Mouse (Mus musculus): ENCODE measurements at regions not wholly inside any gene's neighbourhood (a gene's known extent, or its start where the extent isn't known, plus 50 kb on each side); places are given as distances from the start of the nearest gene placed in this dataset.

DNA sequence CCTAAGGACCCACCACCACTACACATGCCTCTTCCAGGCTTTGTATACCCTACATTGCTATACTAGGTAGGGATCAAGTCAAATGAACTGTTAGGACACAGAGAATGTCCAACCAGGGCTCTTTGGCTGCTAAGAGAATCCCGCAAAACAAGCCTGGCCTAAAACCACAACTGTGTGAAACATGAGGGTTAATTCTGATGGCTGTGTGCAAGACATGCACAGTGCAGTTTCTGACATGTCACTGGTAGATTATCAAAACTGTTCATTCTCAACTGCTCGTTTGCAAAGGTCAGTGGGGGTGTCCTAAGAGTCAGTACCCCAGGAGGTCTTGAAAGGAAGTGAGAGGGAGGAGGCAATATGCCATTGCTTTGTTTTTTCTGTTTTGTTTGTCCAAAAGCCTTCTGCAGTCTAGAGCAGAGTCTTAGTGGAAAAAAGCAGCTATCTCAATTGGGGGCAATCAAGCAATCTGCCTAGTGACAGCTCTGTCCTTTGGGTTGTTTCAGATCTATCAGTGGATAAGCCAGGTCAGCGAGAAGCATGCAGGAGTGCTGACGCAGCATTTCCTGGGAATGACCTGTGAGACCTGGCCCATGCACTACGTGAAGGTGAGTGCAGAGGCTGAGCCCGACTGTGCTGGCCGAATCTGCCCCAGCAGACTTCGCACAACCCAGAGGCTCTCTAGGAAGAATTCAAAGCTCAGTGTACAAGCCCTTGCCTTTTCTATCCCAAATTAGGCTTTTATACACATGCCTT, 151.3 kb upstream of the 4933402D24Rik start:
- no peak for DNase-seq (ENCODE audit: low spot score)

DNA sequence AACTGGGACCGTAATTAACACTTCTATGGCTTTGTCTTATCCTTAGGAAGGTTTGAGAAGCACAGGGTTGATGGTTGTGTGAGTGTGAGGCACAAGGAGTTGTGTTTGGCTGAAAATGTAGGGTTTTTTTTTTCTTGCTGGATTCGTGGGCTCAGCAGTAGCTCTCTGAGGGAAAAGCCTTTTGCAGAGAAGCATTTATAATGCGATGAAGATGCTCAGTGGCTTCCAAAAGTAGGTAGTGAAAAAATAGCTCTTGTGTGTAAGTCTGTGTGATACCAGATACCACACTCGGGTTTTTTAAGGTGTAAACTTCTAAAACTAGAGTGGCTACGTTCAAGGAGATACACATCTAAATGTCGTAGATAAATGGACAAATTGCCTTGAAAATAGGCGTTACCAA, 149.1 kb upstream of the 4933402D24Rik start:
- no peak for DNase-seq (ENCODE audit: low spot score)

DNA sequence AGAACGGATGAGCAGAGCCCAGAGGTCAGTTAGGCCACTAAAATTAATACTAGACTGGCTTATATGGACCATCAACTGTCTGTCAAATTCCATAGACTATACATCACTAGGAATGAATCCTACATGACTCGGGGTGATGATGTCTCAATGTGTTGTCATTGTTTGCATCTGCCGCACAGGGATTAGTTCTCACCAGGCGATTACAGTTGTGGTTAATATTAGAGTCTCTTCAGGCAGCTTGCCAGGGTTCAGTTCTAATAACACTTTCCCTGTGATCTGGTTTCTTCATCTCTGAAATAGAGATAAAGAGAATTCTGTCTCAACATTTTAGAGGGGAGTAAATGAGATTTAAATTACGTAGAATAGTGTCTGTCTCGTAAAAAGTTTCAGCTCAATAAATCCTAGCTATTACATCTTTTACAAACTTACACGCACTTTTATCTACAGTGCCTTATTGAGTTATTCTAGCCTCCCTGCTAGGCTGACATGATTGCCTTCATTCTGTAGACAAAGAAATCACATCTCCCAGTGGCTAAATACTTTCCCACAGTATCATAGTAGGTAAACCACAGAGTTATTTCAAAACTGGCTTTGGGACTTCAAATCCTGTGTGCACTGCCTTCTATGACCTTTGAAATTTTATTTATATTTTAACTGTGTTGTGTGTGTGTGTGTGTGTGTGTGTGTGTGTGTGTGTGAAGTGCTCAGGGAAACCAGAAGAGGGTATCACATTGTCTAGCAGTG, 148.0 kb upstream of the 4933402D24Rik start:
- DNase-seq (ENCODE audit: low spot score) = no peak

DNA sequence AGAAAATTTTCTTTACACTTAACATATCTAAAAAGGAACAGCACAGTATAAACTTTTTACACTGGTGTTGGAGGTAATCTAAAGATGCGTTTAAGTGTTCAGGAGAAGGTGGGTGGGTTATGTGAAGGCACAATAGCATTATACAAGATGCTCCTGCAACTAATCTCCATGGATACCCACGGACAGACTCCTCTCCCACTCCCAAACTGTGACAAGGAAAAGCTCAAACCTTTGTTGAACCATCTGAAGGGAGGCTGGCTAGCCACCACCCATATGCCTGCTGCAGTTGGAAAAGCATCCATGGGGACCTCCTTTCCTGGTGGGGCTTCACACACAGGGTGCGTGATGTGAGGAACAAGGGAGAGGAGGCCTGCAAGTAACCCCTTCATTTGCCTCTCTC, 141.7 kb upstream of the 4933402D24Rik start:
- DNase-seq (ENCODE audit: low spot score) = no peak

DNA sequence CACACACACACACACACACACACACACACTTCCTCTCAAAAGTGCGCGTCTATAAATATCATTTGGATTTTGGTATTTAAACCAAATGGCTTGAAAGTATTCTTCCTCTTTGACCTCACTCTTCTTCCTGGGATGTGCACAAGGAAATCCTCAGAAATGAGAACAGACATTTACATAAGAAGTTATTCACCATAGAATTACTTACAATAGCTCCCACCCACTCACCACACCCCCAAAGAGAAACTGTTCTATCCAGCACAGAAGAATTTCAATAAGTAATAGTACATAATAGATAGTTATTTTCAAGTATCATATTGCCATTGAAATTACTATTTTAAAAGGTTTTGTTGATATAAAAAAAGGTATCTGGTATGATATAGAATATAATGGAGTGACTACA, 140.1 kb upstream of the 4933402D24Rik start:
- no peak for DNase-seq (ENCODE audit: low spot score)

DNA sequence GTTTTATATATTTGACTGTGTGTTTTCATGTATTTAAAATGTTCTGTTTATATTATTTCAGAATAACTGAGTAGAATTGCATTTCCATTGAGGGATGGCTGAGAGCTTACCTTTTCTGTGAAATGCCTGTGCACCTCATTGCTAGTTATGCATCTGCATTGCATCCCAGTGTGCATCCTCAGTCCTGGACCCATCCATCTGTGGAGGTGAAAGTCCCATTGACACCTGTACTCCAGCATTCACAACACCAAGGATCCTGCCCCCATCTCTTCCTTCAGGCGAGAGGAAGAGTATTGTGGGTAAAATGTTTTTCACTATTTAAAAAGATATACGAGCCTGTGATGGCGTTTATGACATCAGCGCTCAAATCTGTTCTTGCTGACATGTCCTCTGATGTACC, 134.6 kb upstream of the 4933402D24Rik start:
- DNase-seq (ENCODE audit: low spot score) = no peak

GRCm38 (mm10) chr1:63903201-63903600, 134.1 kb upstream of the 4933402D24Rik start:
- DNase-seq (ENCODE audit: low spot score) = no peak

DNA sequence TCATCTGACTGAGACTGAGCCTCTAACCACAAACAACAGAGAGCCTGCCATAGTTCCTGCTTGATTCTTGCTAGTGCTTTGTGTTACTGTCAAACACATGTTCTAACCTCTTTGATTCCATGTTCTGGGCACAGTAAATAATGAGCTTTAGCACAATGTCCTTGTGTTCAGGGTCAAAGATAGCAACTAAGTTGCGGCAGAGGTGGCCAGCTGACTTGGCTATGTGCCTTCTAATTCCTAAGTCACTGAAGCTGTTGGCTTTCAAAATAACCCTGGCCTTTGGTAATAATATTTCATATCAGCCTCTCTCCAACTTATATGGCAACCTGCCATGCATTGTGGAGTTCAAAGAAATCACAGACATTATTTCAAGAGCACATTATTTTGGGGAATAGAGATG, 133.3 kb upstream of the 4933402D24Rik start:
- peak; percentile 48 for DNase-seq (ENCODE audit: low spot score)

DNA sequence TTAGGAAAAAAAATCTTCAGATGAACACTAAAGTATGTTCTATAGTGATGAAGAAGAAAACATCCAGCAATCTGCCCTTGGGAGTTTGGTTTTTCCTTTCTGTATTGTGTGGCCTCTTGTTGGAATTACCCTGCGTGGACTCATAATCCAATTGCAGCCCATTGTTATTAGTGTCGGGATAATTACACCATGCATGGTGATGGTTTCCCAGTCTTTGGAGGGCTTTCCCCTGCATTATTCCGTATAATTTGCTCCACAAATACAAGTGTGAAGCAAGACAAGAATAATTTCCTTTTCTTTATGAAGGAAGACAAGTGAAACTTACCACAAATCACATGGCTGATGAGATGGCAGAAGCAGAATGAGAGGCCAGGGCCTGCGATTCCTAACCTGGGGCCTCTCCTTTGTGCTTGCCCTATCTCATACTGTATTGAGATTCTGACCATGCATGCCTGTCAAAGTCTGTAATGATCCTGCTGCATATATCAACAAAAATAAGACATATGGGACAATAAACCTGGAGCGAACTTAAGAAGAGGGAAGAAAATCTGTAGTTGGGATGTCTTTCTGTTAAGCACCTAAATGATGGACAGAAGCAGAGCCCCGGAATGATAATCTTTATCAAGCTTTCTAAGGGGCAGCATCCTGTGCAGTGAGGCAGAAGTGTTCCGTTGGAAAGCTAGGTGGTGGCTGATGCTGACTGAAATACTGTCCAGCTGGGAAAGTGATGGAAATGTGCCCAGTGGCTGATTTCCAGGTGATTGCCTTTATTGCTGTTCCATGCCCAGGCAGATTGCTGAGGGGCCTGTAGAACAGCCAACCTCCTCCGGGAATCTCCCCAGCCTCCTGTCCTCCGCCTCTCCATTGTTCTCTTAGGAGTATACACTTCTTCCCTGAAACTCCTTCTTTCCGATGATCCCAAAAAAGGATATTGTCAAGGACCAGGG, 130.8 kb upstream of the 4933402D24Rik start:
- DNase-seq (ENCODE audit: low spot score) = no peak

- no peak for DNase-seq (ENCODE audit: low spot score)
Measured at GRCm38 (mm10) chr1:63898766-63899165, 129.7 kb upstream of the 4933402D24Rik start.

DNA sequence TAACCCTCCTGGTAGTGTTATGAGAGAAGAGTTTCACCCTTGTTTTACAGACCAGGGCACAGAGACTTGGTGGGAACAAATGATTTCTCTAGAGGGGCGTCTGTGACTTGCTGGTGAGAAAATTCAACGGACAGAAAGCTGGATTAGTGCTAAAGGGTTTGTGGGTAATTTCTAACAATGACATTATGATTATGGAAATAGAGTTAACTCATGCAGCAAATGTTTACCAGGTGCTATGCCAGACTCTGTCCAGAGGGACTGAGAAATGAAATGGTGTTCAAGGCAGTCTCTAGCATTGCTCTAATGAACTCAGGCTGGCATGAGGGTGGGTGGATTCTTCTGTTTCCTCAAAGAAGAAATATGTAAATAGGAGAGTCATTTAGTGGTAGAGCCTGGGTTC, 128.5 kb upstream of the 4933402D24Rik start:
- DNase-seq (ENCODE audit: low spot score) = no peak

DNA sequence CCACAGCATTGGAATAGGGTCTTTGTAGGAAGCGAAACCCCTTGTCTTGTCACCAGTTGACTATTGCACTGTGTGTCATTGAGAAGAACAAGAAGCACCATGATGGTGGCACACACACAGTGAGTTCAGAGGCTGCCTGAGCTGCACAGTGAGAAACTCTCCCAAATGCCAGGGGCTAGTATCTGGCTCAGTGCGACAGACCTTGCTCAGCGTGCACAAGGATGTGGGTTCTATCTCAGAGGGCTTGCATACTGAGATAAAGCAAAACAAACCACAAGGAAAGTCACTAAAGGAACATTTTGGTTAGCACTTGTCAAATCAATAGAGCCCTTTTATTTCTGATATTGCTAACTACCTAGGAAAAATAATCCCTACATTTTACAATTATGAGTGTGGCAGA, 110.5 kb upstream of the 4933402D24Rik start:
- DNase-seq (ENCODE audit: low spot score) = no peak

GRCm38 (mm10) chr1:63876589-63877251, 107.7 kb upstream of the 4933402D24Rik start:
- no peak for DNase-seq (ENCODE audit: low spot score)

DNA sequence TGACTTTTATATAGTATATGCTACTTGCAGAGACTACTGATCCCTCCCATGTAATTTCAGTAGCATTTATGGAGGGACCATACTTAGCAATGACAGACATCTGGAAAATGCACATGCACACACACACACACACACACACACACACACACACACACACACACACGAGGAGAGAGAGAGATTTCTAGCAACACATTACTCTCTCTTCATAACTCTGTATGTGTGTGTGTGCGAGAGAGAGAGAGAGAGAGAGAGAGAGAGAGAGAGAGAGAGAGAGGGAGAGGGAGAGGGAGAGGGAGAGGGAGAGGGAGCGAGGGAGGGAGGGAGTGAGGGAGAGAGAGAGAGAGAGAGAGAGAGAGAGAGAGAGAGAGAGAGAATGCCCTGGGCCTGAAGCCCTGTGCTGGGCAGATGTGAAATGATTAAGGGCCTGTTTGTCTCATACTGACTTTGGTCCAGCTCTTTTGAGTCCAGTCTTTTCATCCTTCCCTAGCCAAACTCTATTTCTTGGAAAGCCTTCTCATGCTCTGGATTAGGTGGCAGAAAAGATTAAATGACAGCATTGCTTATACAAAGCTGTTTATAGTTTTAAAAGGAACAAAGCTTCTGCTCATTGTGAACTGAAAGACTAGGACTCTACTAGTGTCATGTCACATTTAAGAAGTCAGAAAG, 106.4 kb upstream of the 4933402D24Rik start:
- DNase-seq (ENCODE audit: low spot score) = no peak

GRCm38 (mm10) chr1:63871831-63872230, 102.8 kb upstream of the 4933402D24Rik start:
- peak; percentile 19 for DNase-seq (ENCODE audit: low spot score)

GRCm38 (mm10) chr1:63869342-63869741, 100.3 kb upstream of the 4933402D24Rik start:
- no peak for DNase-seq (ENCODE audit: low spot score)

DNA sequence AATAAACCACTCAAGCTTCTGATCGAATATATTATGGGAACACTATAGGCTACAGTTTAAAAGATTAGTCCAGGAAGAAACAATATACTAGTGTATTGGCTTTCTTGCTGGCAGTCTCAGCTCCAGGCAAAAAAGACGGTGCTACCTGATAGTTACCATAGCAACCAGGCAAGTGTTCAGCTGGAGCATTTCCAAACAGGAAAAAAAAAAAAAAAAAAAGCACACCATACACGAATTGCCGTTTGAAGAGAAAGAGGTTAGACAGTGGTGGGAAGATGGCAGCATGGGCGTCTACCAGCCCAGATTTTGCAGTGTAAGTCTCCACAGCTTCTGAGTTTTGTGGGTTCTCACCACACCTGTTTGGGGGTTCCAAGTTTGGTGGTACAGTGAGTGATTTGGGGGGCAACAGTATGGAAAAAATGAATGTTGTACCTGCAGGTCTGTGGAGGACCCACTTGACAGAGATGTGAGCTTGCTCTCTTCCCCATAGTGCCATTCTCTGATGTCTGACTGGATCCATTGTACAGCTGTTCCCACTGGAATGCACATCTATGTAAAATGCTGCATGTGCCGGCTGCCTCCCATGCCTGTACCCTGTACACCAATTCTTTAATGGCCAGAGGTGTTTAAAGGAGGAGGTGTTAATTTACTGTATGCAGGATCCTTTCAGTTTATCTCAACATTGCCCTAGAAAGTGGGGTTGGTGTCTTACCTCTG, 89.0 kb upstream of the 4933402D24Rik start:
- DNase-seq (ENCODE audit: low spot score) = no peak

DNA sequence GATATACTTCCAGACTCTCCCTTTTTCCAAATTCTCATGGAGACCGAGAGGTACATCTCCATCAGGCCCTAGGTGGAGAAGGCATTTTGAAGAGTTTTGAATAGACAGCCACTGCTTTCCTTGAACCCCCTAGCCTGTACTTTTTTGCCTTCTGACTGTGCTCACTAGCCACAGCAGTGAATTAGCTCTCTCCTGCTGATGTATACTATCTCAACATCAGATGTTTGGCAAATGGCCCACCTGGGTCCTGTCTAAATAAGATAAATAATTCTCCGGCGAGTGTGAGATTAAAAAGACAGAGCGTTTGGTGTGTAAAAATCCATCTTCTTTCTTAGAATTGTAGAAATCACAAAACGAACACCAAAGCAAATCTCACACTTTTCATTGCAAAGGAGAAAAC, 88.4 kb upstream of the 4933402D24Rik start:
- no peak for DNase-seq (ENCODE audit: low spot score)

DNA sequence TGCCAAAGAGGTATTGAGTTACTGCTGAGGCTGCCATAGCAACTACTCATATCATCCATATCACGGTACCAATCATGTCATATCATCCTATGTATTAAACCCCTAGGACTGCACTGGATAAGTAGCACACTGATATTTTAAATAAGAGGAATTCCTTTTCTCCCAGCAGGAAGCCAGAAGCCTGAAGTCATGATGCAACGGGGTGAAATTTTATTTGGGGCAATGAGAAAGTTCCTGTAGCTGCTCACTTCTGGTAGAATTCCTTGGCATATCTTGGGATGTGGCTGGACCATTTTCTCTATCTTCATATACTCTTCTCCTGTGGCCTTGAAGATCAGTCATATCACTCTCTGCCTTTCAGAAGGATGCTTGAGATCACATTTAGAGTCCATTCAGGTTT, 87.3 kb upstream of the 4933402D24Rik start:
- no peak for DNase-seq (ENCODE audit: low spot score)

- no peak for DNase-seq (ENCODE audit: low spot score)
Measured at GRCm38 (mm10) chr1:63854794-63855193, 85.7 kb upstream of the 4933402D24Rik start.
